Mouse (Mus musculus) midbrain, embryonic 10.5 days (tissue): Measurements from ENCODE around the gene Fhad1. TPM values are rescaled to one million over a fixed set of nuclear protein-coding genes. Genes with fewer than 3 reads are reported as not detected.
A peak's percentile ranks its signal among the peaks of the same experiment; 100 is the strongest.

ENCODE experiments used
- DNase-seq: peaks from one replicate; pipeline ENCODE4 v3.0.0-alpha.2; 2017; ENCODE audit warnings: low spot score
- H3K27ac ChIP-seq: fragments of 300-500 bp; sonication (generic); replicated peaks from 2 replicates; pipeline ENCODE4 v1.5.1; 2016; ENCODE audit warnings: mild to moderate bottlenecking
- H3K27me3 ChIP-seq: fragments of 300-500 bp; sonication (generic); 2 replicates; pipeline ENCODE4 v1.6.1; 2016; ENCODE audit warnings: low read depth, mild to moderate bottlenecking; ENCODE audit not compliant: poor library complexity, severe bottlenecking
- H3K36me3 ChIP-seq: fragments of 300-500 bp; sonication (generic); 2 replicates; pipeline ENCODE4 v1.6.1; 2016; ENCODE audit warnings: mild to moderate bottlenecking, moderate library complexity
- H3K4me1 ChIP-seq: fragments of 300-500 bp; sonication (generic); 2 replicates; pipeline ENCODE4 v1.6.1; 2016
- H3K4me3 ChIP-seq: fragments of 300-500 bp; sonication (generic); 2 replicates; pipeline ENCODE4 v1.5.1; 2016; ENCODE audit warnings: mild to moderate bottlenecking, moderate library complexity
- H3K9me3 ChIP-seq: fragments of 300-500 bp; sonication (generic); replicated peaks from 2 replicates; pipeline ENCODE4 v1.6.1; 2016; ENCODE audit warnings: mild to moderate bottlenecking
- WGBS: fragments of 180-500 bp; shearing (Covaris S2); methylation state at CpG from one replicate; pipeline ENCODE4 v1.1.7; 2016; 5-methylcytosine and 5-hydroxymethylcytosine counted together
- polyA plus RNA-seq: library from polyadenylated mRNA; unstranded; fragments of >200 nt; fragmentation: Nextera tagmentation; extraction: Ambion mirVana; gene quantifications from 2 replicates; pipeline ENCODE4 v1.2.1, GENCODE M21; 2016

Fhad1 gene
- polyA plus RNA-seq, 1 experiment from 2014 or later: 1.6 TPM

DNA sequence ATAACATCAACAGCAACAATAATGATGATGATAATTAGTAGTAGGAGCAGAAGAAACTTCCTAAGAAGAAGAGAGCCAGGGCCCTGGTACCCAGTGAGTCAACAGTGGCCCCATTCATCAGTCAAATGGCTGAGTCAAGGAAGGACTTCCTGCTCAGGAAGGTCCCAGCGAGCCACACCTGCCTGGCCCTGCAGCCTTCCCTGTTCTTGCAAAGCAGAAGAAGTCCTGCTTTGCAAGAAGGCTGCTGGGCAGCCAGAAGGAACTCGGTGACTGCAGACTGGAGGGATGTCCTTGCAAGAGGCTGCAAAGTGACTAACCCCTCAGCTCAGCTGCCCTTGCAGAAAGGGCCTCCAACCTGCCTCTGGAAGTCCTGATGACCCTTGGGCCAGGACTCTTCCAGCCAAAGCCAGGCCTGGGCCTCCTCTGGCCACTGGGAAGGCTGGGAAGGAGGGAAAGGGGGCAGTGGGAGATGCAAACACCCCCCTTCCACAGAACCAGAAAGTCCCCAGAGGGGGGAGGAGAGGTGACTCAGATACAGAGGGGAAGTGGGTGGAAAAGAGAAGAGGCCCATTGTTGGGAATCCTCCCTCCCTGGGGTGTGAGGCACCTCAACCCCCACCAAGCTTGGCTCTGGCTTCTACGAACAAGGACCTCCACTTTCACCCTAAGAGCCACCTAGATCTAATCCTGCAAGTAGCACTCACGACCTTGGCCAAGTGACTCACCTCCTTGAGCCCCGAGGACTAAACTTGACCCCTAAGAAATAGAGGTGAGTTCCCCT is 145.3 kb downstream of the Fhad1 start:
- H3K9me3 ChIP-seq: no peaks in the 10 kb centered on the region
- no peak overlapping the region for H3K4me3 ChIP-seq
- peak overlapping the region; percentile 57 for H3K27ac ChIP-seq
- 84% methylated on average over 5 of the region's 5 CpGs for WGBS
- peaks cover 18% of the 10 kb centered on the region for H3K27me3 ChIP-seq
- peaks cover 28% of the 10 kb centered on the region for H3K36me3 ChIP-seq
- peaks cover 57% of the 10 kb centered on the region for H3K4me1 ChIP-seq
- DNase-seq: no peak

- H3K4me1 ChIP-seq: peaks cover 42% of the 10 kb centered on the region
- H3K27ac ChIP-seq: peak overlapping the region; percentile 49; the same call in 1 of the 2 replicates
- WGBS: 91% methylated on average over 10 of the region's 10 CpGs
- H3K36me3 ChIP-seq: peaks cover 30% of the 10 kb centered on the region
- no peak overlapping the region for H3K4me3 ChIP-seq
- DNase-seq: no peak
- peaks cover 9% of the 10 kb centered on the region for H3K27me3 ChIP-seq
- no peaks in the 10 kb centered on the region for H3K9me3 ChIP-seq
Measured at GRCm38 (mm10) chr4:141868051-141868450, 146.8 kb downstream of the Fhad1 start.

- no peak for DNase-seq
- Histone ChIP-seq H3K4me1 (peaks cover 36% of the 10 kb centered on the region), H3K4me3 (no peak overlapping the region), H3K9me3 (no peaks in the 10 kb centered on the region), H3K36me3 (peaks cover 30% of the 10 kb centered on the region), H3K27ac (peak overlapping the region; percentile 61), H3K27me3 (peaks cover 3% of the 10 kb centered on the region; the same call in 1 of the 2 replicates)
- 62% methylated on average over 4 of the region's 4 CpGs for WGBS
Measured at GRCm38 (mm10) chr4:141867498-141867897, 147.4 kb downstream of the Fhad1 start.

DNA sequence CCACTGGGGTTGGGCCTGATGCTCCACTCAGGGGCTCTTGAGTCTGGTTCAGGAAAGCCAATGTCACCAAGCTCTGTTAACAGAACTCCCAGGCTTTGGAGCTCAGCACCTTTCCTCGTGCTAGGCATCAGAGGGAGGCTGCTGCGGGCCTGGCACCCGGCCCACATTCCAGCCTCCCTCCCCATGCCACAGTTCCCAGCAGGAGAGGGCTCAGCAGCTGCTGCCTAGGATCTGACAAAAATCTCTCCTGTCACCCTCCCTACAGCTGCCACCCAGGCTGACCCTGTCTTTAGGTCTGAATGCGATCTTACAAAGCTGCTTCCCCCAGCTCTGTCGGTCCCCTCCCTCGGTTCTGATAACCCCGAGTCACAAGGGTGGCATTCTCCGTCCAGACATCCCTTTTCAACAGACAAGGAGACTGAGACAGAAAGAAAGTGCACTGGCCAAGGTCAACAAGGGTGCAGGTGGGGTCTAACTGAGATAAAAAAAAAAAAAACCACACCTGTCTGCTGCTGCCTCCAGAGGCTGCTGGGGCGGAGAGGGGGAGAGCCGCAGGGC is 147.9 kb downstream of the Fhad1 start:
- peaks cover 31% of the 10 kb centered on the region for H3K36me3 ChIP-seq
- H3K9me3 ChIP-seq: no peaks in the 10 kb centered on the region
- peaks cover 3% of the 10 kb centered on the region; the same call in 1 of the 2 replicates for H3K27me3 ChIP-seq
- H3K27ac ChIP-seq: peak overlapping the region; percentile 61
- no peak for DNase-seq
- H3K4me1 ChIP-seq: peaks cover 31% of the 10 kb centered on the region
- no peak overlapping the region for H3K4me3 ChIP-seq
- WGBS: 28% methylated on average over 10 of the region's 10 CpGs

- 88% methylated on average over 5 of the region's 5 CpGs for WGBS
- Histone ChIP-seq H3K36me3 (peaks cover 36% of the 10 kb centered on the region), H3K9me3 (no peaks in the 10 kb centered on the region), H3K27ac (no peak overlapping the region), H3K4me3 (no peak overlapping the region), H3K27me3 (no peaks in the 10 kb centered on the region; the same call in 1 of the 2 replicates), H3K4me1 (peaks cover 26% of the 10 kb centered on the region)
- DNase-seq: no peak
Measured at GRCm38 (mm10) chr4:141865600-141865999, 149.3 kb downstream of the Fhad1 start.

- Histone ChIP-seq H3K4me1 (peaks cover 26% of the 10 kb centered on the region), H3K4me3 (no peak overlapping the region), H3K9me3 (no peaks in the 10 kb centered on the region), H3K36me3 (peaks cover 36% of the 10 kb centered on the region), H3K27ac (no peak overlapping the region), H3K27me3 (no peaks in the 10 kb centered on the region)
- DNase-seq: no peak
- WGBS: 96% methylated on average over 5 of the region's 5 CpGs
Measured at GRCm38 (mm10) chr4:141865006-141865405, 149.9 kb downstream of the Fhad1 start.

GRCm38 (mm10) chr4:141864506-141864905 is 150.4 kb downstream of the Fhad1 start:
- Histone ChIP-seq H3K27ac (no peak overlapping the region), H3K4me1 (peaks cover 22% of the 10 kb centered on the region), H3K27me3 (no peaks in the 10 kb centered on the region), H3K4me3 (no peak overlapping the region), H3K9me3 (no peaks in the 10 kb centered on the region), H3K36me3 (peaks cover 37% of the 10 kb centered on the region)
- no peak for DNase-seq
- 90% methylated on average over 8 of the region's 8 CpGs for WGBS

GRCm38 (mm10) chr4:141863726-141864280 is 151.1 kb downstream of the Fhad1 start:
- Histone ChIP-seq H3K27me3 (no peaks in the 10 kb centered on the region), H3K4me3 (no peak overlapping the region), H3K27ac (no peak overlapping the region), H3K9me3 (no peaks in the 10 kb centered on the region), H3K4me1 (peaks cover 22% of the 10 kb centered on the region), H3K36me3 (peaks cover 42% of the 10 kb centered on the region)
- WGBS: 93% methylated on average over 7 of the region's 7 CpGs
- no peak for DNase-seq

GRCm38 (mm10) chr4:141862867-141863266 is 152.0 kb downstream of the Fhad1 start:
- Histone ChIP-seq H3K4me3 (no peak overlapping the region), H3K4me1 (peaks cover 19% of the 10 kb centered on the region), H3K27me3 (no peaks in the 10 kb centered on the region), H3K9me3 (no peaks in the 10 kb centered on the region), H3K27ac (peak overlapping the region; percentile 46; the same call in 1 of the 2 replicates), H3K36me3 (peaks cover 46% of the 10 kb centered on the region)
- WGBS: 78% methylated on average over 5 of the region's 5 CpGs
- DNase-seq: no peak

DNA sequence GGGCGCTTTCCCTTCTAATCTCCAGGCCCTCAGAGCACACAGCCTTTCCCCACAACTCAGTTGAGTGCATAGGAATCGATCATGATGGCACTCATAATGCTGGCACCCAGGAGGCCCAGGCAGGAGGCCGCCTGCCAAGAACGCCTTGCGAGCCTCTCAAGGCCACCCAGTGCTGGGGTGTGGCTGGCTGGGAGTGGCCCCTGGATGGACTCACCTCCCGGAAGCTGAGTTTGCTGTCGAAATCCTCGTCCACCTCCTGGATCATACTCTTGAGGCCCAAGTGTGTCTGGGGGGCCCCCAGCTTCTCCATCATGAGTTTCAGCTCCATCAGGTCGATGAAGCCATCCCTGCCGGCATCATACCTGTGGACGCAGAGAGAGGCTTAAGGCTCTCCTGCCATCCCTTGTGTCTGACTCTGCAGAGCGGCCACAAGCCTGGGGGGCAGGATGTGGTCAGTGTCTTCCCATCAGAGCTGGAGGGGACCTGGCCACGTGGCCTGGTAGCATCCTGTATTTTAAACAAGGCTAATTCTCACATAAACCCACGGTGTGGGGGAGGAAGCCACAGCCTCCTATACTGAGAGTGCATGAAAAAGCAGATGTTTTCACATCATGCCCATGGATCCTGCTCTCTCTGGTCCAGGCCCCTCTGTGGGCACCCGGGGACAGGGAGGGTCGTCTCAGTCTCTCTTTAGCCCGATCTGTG is 153.1 kb downstream of the Fhad1 start:
- H3K9me3 ChIP-seq: no peaks in the 10 kb centered on the region
- no peaks in the 10 kb centered on the region for H3K27me3 ChIP-seq
- no peak overlapping the region for H3K4me3 ChIP-seq
- 0 out of 2 replicates have a peak overlapping the region, but pooled peaks have one; percentile 13 for H3K27ac ChIP-seq
- peaks cover 46% of the 10 kb centered on the region for H3K36me3 ChIP-seq
- 89% methylated on average over 17 of the region's 17 CpGs for WGBS
- peaks cover 12% of the 10 kb centered on the region for H3K4me1 ChIP-seq
- DNase-seq: no peak

DNA sequence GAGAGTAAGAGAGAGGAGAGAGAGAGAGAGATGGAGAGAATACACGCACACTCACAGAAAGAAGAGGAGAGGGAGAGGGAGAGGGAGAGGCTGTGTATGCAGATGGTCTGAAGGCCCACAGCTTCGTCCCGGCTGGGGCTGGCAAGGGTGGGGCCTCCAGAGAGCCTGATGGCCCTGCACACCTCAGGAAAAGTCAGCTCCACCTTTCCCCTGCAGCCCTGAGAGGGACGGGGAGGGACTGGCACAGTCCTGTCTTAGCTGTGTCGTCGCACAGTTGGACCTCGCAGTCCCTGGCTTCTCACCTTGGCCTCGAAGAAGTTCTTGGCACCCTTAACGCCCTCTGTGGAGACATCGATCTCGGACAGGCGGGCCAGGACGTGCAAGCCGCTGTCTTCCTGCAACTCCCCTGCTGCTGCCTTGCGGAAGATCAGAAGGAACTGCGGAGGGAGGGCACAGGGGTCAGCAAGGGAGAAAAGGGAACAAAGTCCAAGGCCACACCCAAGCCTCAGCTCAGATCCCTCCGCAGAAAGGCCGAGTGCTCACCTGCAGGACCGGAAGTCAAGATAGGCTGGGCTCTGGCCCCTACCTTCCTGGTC is 154.5 kb downstream of the Fhad1 start:
- WGBS: 71% methylated on average over 19 of the region's 19 CpGs
- no peak for DNase-seq
- H3K9me3 ChIP-seq: no peaks in the 10 kb centered on the region

GRCm38 (mm10) chr4:141859351-141859750 is 155.5 kb downstream of the Fhad1 start:
- Histone ChIP-seq H3K36me3 (peaks cover 36% of the 10 kb centered on the region), H3K27ac (no peak overlapping the region; the same call in 1 of the 2 replicates), H3K9me3 (no peaks in the 10 kb centered on the region), H3K4me3 (no peak overlapping the region), H3K27me3 (no peaks in the 10 kb centered on the region), H3K4me1 (peaks cover 12% of the 10 kb centered on the region)
- WGBS: 94% methylated on average over 14 of the region's 14 CpGs
- DNase-seq: no peak

More for the DNA sequence above, 154.5 kb downstream of the Fhad1 start:
- peaks cover 12% of the 10 kb centered on the region for H3K4me1 ChIP-seq
- H3K4me3 ChIP-seq: no peak overlapping the region
- peak overlapping the region; percentile 33; the same call in 1 of the 2 replicates for H3K27ac ChIP-seq
- H3K27me3 ChIP-seq: no peaks in the 10 kb centered on the region
- peaks cover 45% of the 10 kb centered on the region for H3K36me3 ChIP-seq
